Mouse (Mus musculus) kidney, postnatal 14 days (tissue): ENCODE results near the gene Cdca3.
"Not testable (repeated sequence)": the region's sequence is repeated elsewhere in the genome, so short reads cannot be mapped to it uniquely, and the experiment has no call there.

Experiments used
- DNase-seq: peaks from one replicate; pipeline ENCODE4 v3.0.0; 2022; ENCODE audit warnings: mixed read lengths

Cdca3 gene

DNA sequence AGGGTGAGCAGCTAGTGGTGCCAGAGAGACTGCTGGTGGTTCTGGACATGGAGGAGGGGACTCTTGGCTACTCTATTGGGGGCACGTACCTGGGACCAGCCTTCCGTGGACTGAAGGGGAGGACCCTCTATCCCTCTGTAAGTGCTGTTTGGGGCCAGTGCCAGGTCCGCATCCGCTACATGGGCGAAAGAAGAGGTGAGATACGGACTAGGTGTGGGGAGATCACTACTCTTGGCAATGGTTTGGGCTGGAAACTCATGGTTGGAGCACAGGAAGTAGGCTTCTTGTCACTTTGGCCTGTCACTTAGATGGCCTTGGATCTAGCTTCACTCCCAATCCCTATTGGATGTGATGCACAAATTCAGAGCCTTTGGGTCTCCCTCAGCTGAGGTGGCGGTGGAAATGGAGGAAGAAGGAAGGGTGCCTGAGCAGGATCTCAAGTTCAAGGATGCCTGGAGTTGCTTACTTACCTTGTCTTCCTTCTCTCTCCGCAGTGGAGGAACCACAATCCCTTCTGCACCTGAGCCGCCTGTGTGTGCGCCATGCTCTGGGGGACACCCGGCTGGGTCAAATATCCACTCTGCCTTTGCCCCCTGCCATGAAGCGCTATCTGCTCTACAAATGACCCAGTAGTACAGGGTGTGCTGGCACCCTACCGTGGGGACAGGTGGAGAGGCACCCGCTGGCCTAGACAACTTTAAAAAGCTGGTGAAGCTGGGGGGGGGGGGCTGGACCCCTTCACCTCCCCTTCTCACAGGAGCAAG is 19.4 kb upstream of the Cdca3 start:
- DNase-seq = no peak

DNA sequence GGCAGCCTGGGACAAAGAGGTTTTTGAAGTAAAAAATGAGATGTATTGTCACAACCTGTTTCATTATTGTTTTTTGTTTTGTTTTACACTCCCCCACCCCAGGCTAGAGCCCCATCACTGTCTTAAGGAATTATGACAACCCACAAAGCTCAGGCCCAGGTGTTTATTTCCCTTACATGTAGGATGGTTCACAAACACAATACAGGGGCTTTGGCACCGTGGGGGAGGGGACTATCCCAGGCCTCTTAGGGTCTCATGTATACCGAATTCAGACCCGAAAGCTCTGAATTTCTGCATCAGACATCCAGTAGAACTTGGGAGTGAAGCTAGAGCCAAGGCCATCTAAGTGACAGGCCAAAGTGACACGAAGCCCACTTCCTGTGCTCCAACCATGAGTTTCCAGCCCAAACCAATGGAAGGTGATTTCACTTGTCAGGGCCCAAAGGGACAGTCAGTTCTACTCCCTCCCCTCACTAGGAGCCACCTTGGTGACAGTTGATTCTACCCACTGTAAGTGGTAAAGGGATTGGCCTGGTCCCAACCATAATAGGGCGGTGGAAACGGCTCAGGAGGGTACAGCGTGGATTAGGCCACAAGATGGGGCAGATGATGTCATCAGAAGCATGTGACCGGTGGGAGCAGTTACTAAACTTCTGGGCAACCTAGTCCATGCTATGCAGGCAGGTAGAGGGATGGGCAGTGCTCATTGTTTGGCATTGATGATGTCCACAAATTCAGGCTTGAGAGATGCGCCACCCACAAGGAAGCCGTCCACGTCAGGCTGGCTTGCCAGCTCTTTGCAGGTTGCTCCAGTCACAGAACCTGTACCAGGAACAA is 18.6 kb upstream of the Cdca3 start:
- not testable (repeated sequence) for DNase-seq

DNA sequence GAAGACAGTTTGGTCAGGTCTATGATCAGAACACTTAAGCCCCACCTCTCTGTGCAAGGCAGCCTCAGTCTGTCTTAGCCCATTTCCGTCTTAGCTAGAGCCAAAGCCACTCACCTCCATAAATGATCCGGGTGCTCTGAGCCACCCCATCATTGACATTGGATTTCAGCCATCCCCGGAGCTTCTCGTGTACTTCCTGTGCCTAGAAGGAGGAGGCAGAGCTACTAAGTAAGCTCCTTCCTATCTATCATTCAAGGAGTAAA is 18.0 kb upstream of the Cdca3 start:
- DNase-seq = no peak

GRCm38 (mm10) chr6:124811701-124812560 is 17.4 kb upstream of the Cdca3 start:
- DNase-seq = no peak

- DNase-seq = no peak
Observed at GRCm38 (mm10) chr6:124812848-124813247, 16.5 kb upstream of the Cdca3 start.

GRCm38 (mm10) chr6:124813496-124813895 is 15.9 kb upstream of the Cdca3 start:
- peak; percentile 73 for DNase-seq

DNA sequence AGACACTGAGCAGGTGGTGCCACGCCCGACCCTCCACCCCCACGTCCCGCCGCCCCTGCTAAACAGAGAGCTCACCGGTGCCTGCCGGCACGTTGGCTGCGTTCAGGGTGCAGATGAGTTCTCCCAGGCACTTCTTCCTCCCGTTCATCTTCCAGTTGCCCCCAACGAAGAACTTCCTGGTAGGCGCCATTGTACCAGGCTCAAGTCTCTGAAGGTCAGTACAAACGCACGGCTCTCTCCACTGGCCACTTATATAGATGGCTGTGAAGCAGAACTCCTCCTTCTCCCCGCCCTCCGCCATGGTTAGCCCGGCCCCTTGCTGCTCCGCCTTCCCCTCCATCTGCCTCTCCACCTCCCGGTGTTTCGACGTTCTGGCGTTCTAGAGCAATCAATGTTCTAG is 15.4 kb upstream of the Cdca3 start, which contains the start of gene Tpi1:
TSS of gene Tpi1 (minus strand) at position 364 of the 400 bp plus-strand sequence.
- peak; percentile 94 for DNase-seq

DNA sequence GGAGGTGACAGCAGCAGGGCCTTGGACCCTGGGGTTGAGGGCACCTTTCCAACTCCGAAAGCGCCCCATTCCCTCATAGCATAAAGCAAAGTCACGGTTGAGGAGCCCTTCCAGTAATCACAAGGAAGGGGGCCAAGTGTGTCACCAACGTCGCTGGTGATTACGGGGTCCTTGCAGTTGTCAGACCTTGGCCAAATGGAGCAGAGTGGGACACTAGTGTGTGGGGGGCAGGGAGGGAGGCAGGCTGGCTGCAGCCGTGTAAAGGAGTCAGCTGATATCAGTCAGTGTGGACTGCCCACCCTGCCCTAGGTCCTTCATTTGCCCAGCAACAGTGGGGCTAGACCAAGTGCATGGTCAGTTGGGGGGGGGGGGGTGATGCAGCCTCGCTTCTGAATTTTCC is 14.9 kb upstream of the Cdca3 start:
- DNase-seq = no peak

DNA sequence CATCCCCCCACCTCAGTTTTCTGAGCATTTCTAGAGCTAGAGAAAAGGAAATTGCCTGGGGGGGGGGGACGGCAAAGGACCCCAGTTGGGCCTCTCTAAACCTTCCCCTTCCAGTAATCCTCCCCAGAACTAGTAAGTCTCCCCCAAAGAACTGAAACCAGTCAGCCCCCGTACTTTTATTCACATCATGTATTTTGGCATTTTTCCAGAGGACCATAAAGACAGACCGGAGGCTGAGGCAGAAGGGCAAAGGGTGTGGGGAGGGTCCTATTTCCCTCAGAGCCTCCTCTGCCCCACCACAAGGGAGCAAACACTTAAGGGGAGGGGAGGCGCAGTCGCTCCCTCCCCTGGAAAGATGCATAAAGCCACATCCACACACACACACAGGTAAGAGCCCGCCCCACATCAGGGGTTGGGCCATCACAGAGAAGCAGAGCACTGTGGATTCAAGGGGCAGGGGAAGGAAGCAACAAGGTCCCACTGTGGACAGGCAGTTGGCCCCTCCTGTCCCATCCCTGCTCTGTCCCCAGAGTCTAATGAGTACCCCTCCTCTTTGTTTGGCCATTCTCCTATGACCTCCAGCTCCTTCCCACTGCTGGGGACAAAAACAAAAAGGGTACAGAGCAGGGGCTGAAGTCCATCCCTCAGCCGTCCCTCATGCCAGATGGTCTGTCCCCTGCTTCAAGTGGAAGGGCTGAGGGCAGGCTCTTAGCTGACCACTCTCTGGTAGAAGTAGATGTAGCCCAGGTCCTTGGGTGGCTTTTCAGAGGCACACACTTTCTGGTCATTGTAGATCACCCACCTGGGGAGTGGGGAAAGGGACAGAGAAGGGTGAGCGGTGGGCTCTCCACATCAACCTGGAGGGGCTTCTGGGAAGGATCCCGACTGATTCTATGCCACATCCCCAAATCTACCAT is 14.2 kb upstream of the Cdca3 start:
- no peak for DNase-seq

DNA sequence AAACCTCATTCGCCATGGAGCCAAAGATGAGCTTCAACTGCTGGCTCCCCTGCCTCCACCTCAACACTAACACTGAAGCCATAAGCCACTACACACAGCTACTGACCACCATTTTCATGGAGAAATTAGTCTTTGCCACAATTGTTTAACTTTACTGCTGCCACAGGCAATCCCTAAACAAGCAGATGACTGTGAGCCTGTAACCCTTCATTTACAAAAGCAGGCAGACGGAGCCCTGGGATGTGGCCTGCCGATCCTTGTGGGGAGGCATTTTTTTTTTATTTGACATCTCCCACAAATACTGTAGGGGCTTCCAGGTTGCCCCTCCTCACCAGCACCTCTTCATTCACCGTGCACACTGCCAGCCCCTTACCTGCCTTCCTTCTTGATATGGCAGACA is 12.7 kb upstream of the Cdca3 start:
- DNase-seq = no peak

DNA sequence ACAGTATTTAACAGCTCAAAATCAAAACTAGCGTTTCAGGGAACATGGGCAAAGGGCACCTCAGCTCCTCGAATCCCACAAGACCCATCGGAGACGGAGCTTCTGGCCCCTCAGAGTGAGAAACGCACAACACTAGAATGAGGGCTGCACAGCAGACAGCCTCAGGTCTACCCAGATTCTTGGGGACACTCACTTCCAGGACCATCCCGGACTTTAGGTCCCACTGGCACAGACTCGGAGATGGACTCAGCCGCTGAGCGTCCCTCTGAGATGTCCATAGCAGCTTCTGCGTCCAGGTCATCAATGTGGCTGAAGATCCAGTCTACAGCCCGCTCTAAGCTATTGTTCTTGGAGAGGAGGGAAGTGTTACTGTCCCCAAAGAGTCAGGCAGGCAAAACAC is 12.2 kb upstream of the Cdca3 start:
- no peak for DNase-seq

DNA sequence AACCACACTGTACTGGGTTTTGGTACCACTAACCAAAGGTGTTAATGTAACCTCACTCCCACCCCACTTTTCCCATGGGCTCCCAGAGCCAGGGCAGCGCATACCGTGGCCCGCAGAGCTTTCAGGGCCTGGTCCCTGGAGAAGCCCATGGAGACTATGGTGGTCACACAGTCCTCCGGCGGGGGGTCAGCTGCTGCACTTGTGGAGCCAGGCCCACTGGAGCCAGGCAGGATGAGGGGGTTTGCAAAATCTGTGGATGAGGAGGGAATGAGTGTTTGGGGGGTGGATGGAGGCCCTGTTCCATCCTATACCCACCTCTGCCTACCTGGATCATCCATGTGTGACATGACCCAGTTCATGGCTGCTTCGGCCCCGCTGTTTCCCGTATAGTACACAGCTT is 11.8 kb upstream of the Cdca3 start:
- DNase-seq = no peak

- no peak for DNase-seq
Observed at GRCm38 (mm10) chr6:124817971-124818370, 11.4 kb upstream of the Cdca3 start.

- no peak for DNase-seq
Observed at GRCm38 (mm10) chr6:124820891-124821290, 8.5 kb upstream of the Cdca3 start.

DNA sequence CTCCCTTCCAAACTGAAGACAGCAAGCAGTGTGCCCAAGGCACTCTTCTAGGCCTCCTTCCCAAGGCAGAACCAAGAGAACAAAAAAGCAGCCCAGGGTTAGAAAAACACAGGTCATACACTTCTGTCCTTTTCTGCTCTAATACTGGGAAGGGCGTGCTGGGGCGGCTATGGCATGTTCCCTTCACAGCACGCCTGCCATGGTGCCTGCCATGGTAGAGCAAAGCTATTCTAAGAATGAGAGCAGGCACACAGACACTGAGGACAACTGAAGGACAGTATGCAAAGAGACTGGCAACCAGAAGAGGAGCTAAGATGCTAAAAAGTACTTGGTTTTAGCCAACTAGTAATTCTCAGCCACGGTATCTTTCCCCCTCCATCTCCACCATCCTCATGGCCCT is 7.3 kb upstream of the Cdca3 start:
- no peak for DNase-seq

GRCm38 (mm10) chr6:124828101-124828592 is 1.2 kb upstream of the Cdca3 start:
- DNase-seq = peak; percentile 71

DNA sequence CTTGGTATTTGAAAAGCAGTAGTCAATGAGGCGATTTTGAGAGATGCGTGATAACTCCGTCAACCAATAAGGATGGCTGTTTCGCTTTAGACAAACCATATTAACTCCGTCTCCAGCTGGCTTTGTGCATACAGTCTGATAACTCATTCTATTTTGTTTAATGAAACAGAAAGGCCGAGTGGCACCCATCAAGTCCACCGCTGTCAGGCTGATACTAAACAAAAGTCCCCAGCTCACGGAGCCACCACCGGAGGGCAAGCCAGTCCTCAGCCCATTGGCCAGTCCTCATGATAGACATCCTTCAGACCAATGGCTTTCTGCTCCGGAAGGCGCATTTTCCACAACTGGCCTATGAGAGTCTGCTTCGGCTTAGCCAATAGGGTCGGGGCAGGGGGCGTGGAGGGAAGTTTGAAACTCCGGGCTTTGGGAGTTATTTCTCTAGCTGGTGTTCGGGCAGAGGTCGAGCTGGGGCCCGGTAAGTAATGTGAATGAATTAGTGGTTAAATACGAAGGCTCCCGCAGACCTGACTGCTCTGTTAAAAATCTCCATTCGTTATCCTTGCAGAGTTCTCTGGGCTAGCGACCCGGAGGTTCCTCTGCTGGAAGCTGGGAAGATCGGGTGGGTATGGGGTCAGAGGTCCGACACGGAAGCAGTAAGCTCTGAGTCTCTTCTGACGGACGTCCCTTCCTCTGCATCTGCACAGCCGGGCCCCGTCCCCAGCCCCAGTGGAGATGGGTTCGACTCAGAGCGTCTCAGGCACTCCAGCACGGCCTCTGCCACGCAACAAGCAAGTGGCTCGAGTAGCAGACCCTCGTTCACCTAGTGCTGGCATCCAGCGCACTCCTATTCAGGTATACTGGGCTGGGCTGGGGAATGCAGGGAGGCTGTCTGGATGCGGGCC is 703 bp downstream of the Cdca3 start:
- DNase-seq = peak; percentile 96

DNA sequence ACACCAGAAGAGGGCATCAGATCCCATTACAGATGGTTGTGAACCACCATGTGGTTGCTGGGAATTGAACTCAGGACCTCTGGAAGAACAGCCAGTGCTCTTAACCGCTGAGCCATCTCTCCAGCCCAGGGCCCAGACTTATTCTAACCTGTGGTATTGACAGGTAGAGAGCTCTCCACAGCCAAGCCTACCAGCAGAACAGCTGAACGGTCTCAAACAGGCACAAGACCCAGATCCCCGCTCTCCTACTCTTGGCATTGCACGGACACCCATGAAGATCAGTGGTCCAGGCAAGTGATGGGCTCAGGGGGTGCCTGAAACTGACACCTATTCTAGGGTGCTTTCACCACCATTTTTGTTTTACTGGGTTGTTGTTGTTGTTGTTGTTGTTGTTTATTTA is 1.9 kb downstream of the Cdca3 start:
- not testable (repeated sequence) for DNase-seq

DNA sequence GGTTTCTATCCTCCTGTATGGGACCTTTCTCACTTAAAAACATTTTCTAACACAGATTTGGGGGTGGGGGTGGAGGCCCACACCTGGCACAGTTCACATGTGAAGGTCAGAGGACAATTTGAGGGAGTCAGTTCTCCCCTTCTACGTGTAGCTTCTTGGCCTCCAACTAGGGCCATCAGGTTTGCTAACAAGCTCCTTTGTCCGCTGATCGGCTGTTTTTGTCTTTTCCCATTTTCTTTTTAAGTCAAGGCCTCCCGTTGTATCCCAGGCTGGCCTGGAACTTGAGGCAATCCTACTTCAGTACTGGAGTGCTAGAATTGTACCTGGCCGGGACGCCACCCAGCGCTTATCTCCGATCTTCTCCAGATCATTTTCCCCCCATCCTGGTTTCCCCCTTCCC is 2.3 kb downstream of the Cdca3 start:
- no peak for DNase-seq

DNA sequence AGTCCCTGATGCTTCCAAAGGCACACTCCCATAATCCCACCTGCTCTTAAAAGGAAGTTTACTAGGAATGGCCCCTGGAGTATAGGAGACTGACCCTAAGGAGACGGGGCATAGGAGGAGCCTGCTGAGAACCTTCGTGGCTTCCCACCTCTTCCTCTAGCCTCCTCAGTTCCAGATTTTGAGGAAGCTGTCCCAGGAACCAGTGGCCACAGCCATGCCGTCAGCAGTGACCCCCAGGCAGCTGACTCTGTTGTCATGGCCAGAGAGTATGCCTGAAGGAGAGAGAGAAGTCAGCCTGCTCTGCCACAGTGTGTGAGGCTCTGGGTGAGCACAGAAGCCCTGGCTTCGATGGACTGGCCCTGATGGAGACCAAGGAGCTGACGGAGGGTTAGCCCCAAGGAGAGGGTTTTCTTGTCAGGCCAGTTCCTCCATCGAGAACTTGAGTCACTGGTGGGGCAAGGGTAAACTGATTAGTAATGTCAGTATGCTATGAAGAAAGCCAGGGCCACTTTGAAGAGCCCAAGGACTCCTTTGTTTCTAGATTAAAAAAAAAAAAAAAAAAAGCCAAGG is 5.2 kb downstream of the Cdca3 start:
- no peak for DNase-seq

DNA sequence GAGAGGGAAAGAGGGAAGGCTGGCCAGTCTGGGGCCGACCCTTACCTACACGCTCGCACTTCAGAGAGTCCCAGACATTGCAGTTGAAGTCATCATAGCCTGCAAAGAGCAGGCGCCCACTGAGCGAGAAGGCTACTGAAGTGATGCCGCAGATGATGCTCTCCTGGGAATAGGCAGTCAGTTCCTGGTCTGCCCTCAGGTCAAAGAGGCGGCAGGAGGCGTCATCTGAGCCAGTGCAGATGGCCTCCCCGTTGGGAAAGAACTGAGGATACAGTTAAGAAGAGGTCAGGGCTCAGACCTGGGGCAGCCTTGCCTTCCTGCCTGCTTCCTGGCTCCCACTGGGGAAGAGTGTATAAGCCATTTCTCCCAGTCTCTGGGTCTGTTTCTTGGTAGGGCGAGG is 6.2 kb downstream of the Cdca3 start:
- no peak for DNase-seq
